Mouse (Mus musculus) telencephalon, adult 2 months (tissue): Measurements from ENCODE around the gene Lmo2.

Experiments used
- DNase-seq: peaks from one replicate; pipeline ENCODE4 v3.0.0-alpha.2; 2011; ENCODE audit warnings: low read depth, low spot score

Gene Lmo2

DNA sequence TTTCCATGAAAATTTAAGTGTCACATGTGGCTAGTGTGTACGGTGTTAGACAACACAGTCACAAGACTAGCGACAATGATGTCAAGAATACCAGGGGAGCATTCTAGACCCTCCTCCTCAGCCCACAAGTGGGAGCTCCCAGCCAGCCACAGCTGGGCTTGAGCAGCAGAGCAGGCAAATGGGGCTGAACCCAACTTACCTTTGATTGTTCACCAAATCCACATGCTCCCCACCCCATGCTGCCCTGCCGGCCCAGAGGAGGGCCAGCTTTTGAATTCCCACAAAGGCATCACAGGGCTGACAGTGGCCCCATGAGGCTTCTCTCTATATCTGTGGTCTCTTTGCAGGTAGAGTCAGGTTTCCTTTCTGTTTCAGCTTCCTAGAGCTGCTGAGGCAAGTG lies 16.7 kb upstream of the Lmo2 start:
- no peak for DNase-seq

DNA sequence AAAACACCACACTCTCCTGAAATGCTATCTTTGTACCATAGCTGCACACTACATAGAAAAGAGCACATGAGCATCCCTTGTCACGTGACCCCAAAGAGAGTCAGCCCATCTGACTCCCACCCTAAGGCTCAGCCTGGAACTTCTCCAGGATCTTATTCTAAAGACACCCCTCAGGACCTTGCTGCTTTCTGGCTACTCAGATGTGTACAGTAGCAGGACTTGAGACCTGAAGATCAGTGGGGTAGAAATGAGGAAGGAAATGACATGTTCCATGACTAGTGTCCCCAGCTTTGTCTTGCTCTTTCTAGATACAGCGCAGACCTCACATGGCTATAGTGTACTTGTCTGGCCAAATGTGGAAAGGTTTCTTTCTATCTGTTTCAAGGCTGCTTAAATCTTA lies 12.9 kb upstream of the Lmo2 start:
- DNase-seq: no peak

DNA sequence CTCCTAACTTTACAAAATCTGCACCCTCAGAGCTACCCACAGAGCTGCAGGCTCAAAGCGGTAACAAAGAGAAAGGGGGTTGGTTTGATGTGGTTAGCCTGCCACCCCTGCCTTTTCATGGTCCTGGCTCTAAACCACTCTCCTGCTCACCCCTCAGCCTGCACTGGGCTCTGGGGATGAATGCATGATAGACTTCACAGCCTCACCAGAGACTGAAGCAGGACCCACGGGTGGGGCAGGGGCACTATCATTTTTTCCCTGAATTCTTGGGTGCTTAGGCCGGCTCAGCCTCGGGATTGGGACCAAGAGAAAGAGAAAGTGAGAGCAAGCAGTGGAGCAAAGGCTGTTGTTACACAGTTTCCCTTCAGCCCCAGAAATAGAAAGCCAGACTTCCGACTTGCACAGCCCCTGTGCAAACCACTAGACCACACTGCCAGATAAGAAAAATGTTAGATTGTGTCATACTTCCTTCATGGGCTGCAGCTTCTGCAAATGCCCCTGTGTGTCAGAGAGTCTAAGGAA lies 12.2 kb upstream of the Lmo2 start:
- DNase-seq: no peak

DNA sequence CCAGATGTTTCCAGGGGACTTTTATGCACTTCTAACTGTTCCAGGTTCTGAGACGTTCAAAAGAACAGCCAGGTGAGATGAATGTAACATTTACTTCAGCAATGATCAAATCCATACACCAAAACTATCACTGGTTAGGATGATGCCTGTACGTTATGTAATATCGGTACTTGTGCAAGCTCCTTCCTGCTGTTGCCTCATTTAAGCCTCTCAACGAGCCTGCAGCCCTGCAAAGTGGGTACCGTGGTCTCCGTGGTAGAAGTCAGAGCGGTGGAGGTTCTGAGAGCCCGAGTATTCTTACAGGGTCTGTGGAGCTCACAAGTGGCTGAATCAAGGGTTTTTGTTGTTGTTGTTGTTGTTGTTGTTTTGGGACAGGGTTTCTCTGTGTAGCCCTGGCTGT lies 10.9 kb upstream of the Lmo2 start:
- DNase-seq: no peak

DNA sequence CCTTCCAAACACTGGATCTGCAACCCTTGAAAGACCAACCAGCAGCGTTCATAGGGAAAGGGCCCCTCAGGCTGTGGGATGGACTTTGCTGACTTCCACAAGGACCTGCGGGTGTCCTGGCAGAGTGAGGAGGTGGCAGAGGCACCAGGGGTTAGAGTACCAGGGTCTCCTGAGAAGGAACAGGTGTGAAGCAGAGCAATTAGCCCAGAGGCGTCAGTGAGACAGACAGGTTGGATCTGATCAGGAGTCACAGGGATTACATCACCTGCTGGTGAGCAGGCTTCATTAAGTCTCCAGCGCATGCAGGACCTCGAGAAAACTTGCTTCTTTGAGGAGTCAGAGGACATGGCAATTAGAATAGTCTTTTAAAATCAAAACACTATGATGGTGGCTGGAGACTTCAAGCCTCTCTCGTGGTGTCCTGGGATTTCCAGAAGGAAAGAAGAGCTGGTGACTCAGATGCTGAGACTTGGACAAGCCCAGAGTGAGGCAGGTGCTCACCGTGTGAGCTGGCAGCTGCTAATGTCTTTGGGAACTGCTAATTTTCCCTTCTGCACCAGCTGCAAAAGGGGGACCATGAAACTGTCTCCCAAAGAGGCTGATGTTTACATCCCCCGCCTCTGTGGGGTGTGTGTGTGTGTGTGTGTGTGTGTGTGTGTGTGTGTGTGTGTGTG lies 9.7 kb upstream of the Lmo2 start:
- DNase-seq: no peak

DNA sequence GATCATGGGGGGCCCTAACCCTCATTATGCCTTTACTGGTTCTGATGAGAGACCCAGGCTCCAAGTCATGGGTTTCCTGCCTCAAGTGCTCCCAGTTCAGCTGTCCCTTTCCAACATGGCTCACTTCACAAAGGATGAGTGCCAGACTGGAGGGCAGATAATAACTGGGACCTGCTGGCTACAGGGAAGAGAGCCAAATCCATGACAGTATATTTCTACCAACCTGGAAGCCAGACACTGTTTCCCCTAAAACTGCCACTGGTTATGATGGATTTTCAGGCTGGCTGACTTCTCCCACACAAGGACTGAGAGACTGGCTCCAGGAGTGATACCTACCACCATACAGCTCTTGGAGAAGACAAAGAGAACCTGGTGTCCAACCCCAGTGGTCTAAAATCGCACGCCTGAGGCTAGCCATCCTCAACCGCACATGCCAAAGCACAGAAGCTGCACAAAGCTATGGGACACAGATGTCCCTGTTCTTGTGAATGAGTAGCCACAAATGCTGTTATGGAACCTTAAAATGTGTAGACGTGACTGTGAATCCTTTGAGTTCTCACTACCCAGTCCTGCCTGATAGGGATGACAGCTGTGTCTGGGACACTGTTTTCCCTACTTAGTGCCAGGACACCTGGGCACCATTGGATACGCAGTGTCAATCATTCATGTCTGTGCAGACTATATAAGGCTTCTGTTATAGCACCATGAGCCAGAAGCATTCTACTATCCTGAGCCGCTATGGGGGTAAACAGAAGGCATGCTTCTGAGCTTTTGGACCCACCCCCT lies 4.5 kb upstream of the Lmo2 start:
- no peak for DNase-seq

DNA sequence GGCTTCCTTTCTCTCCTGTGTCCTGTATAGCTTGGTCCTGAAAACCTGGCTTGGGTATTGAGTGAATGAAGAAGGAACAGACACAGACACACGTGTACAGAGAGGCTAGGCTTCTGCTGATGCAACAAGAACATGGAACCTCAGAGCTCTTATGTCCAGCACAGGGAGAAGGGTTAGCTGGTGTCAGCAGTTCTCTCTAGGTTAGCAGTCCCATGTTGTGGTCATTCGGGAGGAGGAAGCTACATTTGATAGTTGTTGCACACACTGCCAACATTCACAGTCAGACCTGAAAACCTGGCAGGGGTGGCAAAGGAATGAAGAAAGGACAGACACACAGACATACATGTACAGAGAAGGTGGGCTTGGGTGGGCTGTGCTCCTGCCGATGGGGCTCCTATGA lies 2.1 kb upstream of the Lmo2 start:
- no peak for DNase-seq

DNA sequence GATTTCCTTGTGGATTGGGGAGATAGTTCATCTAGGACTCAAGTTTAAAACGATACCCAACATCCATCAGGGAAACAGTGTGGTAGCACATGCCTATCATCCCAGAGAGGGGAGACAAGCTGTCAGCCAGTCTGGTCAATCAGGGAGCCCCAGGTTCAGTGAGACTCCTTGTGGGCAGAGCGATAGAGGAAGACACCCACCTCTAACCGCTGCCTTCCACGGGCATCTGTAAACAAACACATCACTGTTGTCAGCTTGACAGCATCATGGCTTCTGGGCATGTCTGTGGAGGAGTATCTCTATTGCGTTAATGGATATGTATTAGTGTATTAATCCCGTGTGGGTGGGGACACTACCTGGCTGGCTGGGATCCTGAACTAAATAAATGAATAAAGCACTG lies 919 bp upstream of the Lmo2 start:
- no peak for DNase-seq

DNA sequence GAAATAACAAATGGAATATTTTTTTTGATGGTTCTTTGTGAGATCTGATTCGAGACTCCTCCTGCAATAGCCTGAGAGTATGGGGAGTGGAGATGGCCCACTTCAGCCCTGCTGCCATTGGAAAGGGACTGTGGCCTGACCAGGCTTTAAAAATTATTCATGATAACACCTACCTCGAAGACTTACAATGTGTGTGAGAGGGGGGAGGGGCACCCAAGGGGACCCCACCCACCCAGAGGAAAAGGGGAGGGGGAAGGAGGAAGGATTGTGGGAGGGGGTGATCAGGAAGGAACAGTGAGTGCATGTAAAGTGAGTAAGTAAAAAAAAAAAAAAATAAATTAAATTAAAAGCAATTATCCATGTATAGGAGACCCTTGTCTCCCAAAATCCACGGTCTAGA lies 848 bp downstream of the Lmo2 start:
- DNase-seq: no peak

DNA sequence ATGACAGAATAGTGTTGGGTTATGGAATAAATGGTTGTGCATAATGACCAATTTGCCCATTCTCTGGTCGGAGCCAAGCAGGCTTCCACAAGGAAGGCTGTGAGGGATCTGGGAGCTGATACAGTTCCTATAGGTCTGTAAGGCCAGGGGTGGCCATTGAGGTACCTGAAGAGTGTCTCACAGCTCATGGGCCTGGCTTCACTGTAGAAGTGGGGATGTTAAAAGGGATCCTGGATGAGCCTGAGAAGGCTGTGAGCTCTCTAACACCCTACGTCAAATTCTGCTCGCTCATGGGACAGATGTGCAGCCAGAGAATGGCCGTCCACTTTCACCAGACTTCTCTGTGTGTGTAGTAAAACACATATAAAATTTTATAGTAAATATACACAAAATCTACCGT lies 1.3 kb downstream of the Lmo2 start:
- DNase-seq: no peak

DNA sequence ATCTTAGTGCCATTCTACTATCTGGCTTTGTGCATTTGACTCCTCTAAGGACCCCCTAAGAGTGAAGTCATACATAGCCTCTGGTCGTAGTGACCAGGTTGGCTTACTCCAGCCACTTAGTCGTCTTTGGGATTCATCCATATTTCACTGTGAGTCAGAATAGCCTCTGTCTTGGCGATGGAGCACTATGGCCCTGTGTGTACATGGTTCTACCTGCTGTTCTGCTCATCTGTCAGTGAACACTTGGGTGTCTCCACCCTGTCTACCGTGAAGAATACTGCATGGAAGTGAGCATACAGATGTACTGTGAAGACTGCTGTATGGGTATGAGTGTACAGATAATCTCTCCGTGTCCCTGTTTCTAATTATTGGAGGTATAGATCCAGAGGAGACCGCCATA lies 1.8 kb downstream of the Lmo2 start:
- no peak for DNase-seq

DNA sequence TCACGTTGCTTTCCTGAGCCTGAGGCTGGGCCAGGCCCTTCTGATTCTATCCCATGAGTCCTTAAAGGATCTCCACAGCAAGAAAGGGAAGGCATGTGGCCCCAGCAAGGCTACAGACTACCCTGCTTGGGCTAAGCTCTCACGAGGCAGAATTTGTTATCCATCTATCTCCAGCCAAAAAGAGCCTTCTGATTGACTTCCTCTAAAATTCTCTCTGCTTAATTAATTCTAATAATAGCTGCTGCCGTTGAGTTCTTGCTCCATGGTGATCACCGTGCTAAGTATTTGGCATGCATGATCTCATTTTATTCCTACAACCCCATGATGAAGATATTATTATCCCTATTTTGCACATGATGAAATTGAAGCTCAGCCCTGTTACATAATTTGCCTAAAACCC lies 4.6 kb downstream of the Lmo2 start:
- DNase-seq: peak; percentile 44

DNA sequence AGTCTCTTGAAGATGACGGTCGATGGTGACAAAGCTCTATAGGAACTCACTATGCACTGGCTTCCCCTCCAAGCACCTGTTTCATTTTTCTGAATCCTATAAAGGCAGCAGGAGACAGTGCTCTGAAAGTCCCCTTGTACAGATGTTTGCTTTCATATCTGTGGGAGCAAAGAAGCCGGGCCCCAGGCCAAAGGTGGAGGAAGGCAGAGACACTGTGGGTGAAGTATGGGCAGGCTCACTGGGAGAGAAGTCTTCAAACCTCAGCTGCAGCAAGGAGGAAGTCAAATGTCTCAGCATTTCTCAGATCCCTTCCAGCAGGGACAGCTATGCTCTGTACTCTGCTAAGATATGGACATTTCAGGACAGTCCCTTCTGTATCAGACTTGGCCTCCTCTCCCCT lies 7.6 kb downstream of the Lmo2 start:
- no peak for DNase-seq

DNA sequence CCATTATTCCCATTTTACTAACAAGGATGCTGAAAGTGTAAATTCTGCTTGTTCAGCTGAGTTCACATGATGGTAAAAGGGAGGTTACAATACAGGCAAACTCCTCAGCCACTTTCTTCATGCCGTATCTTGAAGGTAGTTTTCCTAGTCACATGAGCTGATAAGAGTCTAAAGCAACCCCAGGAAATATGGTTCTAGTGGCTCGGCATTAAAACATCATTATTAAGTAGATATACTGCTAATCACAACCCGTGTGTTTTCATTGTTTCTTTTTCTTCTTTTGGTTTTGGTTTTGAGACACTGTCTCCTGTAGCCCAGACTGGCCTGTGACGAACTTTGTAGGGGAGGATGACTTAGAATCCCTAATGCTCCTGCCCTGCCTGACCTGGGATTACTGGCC lies 10.4 kb downstream of the Lmo2 start:
- no peak for DNase-seq

DNA sequence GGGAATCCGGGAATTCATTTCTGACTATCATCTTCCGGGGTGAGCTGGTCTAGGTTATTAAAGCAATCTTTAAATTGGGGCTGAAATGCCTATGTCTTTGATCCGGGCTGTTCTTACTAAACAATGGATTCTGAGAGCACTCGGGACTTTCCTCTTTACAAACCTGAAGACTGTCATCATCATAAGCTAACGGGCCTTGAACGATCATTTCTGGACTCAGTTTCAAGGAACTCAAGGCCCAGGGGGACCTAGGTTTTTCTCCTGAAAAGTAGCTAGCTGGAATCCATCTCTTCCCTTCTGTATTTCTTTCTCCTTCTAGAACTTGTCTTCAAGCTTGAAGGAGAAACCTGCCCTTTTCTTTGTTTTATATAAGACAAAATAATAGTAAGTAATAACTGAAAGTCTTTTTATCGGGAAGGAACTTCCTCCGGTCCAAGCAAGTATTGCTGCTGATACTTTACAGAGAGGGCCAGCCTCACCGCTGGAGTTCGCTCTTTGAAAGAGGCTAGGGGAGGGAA lies 11.2 kb downstream of the Lmo2 start:
- no peak for DNase-seq

DNA sequence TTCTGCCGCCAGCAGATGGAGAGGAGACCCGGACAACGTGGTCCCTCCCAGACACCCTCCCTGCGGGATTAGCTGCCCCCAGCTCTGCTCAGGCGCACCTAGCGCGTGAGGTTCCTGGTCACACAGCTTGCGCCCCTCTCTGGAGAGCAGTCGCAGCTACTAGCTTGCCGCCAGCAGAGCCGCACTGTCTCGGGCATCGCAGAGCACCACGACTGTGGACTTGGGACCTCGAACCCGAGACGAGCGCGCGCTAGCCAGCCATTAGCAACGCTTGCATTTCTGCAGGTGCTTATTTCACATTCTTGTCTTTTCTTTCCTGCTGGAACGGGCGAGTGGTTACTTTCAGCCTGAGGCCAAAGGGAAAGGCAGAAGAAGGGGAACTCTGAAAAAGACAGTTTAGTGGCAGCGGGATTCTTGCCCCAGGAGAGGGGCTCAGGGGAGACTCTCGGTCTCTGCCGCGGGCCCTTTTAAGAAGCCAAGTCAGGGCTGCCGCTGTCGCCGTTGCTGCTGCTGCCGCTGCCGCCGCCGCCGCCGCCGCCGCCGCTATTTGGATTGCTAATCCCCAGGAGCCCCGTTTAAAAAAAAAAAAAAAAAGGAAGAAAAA lies 11.8 kb downstream of the Lmo2 start:
- no peak for DNase-seq

DNA sequence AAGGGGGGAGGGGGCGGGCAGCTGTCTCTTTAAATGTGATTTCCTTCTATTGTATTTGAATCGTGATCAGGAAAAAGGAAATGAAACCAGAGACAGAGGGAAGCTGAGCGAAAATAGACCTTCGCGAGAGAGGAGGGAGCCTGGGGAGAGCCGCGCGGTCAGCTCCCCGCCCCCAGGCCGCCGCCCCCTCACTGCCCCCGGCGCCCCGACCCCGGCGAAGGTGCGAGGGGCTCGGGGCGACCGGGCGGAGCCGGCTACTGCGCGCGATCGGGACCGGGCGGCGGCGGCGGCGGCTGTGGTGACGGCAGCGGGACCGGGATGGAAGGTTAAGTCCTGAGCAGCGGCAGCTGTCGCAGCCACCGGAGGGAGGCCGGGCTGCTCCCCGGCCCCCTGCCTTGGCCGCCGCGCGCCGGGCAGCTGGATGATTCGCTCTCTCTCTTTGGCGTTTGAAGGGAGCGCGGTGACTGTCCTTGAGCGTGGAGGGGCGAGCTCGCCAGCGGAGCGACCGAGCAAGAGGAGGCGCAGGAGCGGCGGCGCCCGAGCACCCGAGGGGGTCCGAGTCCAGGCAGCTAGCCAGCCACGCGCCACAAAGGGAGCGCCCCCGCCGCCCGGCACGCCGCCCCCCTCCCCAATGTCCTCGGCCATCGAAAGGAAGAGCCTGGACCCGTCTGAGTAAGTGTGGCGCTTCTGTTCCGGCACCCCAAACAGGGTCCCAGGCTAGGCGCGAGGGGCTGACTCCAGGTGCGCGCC lies 12.4 kb downstream of the Lmo2 start:
- no peak for DNase-seq

DNA sequence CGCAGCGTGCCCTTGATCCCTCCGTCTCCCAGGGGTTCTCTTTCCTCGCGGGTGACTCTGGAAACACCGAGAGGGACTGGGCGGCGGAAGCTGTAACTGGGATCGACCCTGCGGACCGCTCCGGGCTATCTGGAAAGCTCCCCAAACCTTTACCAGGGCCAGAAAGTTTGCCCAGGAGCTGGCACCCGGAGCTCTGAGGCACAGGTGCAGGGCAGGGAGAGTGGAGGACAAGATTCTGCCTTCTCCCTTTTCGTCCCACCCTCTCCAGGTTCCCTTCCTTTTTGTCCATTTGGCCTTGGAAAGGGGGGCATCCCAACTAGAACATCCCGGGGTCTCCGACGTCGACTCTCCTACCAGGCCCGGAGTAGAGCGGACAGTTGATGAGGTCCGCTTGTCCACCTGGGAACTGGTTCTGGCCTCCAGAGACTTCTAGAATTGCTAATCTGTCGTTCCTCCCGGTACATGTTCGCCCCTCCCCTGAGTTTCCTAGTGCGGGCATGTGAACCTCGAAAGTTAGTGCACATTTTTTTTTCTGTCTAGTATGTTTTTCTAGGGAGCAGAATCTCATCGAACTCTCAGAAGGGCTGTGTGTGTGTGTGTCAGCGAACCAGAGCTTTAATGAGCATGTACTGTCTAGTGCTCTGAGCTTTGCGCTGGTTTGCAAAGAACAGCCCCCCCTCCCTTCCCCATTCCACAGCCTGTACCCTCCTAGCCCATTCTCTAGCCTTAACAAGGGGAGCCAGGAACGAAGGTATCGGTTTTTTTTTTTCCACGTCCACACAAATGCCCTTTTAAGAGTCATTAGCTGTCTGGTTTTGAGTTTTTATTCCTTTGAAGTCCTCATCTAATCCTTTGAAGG lies 13.2 kb downstream of the Lmo2 start:
- no peak for DNase-seq

DNA sequence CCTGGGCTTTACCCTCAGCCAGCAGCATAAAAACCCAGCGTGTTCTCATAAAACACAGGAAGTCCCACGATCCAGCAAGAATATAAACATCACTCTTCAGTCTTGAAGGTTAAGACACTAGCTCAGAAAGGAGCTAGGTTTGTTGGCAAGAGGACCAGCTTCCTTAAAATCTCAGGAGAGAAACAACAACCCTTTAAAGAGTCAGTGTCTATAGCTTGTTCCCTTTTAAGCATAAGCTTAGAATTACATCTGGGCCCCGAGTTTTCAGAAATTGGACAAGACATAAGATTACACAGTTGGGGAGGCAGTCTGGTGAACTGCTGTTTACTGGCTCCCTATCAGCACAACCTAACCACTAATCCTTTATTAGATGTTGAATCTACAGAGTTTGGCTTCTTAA lies 14.1 kb downstream of the Lmo2 start:
- DNase-seq: no peak

DNA sequence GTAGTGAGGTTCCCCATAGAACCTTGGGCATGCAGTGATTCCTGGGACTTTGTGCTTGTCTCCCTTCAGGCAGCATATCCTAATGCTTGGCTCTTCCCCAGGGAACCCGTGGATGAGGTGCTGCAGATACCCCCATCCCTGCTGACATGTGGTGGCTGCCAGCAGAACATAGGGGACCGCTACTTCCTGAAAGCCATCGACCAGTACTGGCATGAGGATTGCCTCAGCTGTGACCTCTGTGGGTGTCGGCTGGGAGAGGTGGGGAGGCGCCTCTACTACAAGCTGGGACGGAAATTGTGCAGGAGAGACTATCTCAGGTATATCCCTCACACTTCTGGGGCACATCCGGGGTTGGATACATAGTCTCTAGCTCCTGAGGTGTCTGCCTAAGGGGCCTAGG lies 18.1 kb downstream of the Lmo2 start:
- no peak for DNase-seq

DNA sequence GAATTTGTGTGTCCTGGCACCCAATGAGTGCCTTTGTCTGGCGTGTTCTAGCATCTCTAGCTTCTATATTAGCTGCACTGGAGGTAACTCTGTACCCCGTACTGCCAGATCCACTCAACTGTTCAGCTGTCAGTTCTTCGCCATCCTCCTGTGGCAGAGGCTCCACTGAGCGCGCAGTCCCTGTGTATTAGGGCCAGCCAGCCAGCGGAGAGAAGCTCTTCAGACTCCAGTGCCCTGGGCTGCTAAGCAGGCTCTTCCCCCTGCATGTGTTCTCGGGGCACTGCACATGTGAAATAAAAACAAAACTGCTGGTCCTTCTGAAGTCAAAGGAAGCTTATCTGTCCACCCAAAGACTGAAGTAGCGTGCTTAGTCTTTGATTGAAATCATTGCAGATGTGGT lies 19.4 kb downstream of the Lmo2 start:
- no peak for DNase-seq
